Mouse (Mus musculus): Measurements from ENCODE around the gene Nqo1.

The Nqo1 gene

DNA sequence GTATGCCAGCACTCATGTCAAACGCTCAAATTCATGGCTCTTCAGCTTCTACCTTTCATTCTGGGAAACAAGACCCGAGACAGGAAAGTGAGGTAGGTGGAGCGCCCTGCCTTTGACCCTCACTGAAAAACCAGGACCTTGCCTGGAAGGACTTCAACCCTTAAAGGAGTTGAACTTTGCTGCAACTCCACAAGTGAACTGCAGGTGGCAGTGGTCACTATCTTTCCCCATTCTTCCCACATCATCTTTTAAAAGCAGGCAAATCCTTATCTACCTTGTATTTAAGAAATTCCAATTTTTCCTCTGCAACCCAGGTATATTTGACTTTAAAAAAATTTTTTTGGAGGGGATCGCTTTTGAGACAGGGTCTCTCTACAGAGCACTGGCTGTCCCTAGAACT is 8.4 kb upstream of the Nqo1 start:
- in situ Hi-C loops (cut with MboI; ENCODE audit: low sequenced_read_pairs): no loop called here

DNA sequence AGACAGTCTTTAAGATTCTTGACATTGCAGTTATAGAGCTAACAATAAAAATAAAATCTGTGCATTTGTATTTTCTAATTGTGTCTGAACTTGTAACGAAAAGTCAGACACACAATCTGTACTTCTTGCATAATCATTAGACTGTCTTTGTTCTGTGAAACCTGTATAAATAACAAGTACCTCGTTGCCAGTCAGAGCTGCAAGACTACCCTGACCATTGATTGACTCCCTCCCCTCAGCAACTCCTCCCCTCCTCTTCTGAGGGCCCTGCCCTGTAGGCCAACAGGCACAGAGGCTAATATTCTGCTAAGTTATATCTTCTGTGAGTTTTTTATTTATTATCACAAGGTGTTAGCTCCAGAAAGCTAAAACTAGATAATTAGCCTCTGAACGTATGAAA is 2.9 kb upstream of the Nqo1 start:
- in situ Hi-C loops (cut with MboI; ENCODE audit: low sequenced_read_pairs): no loop called here

DNA sequence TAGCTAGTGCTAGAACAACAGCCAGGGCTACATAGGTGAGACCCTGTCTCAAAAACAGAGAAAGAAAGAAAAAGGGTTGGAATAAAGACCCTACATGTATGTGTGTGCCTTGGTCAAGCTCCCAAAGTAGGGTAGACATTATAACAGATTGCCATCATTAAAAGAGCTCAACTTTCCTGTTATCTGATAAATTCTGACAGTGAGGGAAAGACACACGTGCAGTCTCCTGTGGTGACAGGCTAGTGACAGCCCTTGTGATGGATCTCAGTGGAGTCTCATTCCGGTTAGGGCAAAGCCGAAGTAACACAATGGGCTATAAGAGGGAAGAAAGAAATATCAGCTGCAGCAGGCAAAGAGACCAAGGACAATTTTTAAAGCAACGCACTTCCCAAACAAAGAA is 1.1 kb upstream of the Nqo1 start:
- in situ Hi-C loops (cut with MboI; ENCODE audit: low sequenced_read_pairs): no loop called here

DNA sequence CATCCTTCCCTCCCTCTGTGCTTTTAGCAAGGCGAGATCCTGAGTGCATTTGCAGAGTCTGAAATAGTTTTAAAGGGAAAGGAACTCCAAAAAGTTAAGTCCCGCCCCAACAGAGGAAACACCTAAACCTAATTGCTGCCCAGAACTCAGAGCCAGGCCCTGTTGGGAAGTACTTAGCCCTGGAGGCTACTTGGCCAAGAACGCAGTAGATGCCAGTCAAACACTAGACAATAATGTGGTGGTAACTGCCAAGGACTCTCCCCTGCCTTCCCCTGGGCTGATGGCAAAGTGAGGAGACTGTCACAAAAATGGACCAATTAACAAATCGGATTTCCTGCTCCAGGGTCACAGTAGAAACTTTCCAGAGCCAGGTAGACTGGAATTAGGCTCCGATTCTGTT is 1.1 kb downstream of the Nqo1 start:
- in situ Hi-C loops (cut with MboI; ENCODE audit: low sequenced_read_pairs): no loop called here

DNA sequence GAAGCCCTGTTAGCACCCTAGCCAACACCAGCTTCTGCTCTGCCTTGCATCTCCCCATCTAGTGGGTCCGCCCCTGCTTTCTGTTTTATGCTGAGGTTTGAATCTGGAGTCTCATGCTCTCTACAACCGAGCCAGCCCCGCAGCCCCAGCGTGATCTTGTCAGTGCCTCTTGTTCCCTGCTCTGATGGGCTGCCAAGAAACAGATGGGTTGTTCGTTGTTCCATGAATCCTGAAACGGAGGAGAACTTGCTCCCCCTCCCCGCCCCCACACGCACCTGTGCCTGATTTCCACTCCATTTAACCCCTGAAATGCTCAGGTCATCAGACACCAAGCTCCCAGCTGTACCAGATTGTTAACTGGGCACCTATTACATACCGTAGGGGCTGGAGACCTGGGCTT is 3.5 kb downstream of the Nqo1 start:
- in situ Hi-C loops (cut with MboI; ENCODE audit: low sequenced_read_pairs): no loop called here

DNA sequence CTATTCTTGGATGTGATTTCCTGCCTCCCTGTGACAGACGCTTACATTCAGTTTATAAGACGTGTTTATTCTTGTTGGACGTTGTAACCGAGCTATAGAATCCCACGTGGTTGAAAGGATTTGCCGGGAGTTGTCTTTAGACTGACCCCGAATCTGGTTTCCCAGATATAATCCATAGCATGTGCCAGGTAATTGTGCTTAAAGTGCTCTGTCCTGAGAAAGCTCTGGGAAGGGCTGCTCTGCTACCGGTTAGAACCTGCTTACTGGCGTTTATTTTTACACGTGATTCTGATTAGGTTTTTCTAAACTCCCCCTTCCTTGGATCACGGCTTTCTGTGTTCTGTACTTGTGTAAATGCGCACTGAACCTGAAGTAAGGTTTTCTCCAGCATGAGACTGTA is 5.3 kb downstream of the Nqo1 start:
- in situ Hi-C loops (cut with MboI; ENCODE audit: low sequenced_read_pairs): no loop called here

DNA sequence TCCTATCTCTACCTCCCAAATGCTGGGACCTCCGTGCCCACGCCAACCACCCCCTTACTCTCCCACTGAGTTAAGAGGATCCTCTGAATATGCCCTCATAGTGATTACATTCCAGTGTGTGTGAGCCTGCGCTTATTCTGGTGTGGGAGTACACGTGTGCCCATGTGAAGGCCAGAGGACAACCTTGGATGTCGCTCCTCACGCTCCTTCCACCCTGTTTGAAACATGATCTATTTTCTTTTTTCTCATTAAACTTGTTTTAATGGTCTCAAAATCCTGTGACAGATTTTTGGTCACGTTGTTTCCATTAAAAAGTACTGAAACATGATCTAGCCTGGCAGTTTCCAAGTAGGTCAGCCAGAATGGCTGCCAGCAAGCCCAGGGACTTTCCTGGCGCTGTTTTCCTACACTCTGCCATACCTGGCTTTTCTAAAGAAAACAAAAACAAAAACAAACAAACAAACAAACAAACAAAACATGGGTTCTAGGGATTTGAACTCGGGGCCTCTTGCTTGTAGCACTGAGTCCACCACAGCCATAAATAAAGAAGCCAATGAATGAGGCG is 6.8 kb downstream of the Nqo1 start:
- in situ Hi-C loops (cut with MboI; ENCODE audit: low sequenced_read_pairs): no loop called here

DNA sequence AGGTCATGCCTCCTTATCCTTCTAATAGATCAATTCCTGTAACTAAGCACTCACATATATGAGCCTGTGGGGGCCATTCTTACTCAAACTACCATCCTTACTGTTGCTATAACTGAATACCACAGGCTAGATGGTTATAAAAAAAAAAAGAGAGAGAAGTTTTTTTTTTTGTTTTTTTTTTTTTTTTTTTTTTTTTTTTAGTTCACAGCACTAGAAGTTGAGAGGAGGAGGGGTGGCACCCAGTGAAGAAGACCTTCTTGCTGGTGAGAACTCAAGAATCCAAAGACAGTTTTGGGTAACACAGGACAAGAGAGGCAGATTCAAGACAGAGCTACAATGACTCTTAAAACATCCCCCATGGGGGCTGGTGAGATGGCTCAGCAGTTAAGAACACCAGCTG is 7.6 kb downstream of the Nqo1 start:
- in situ Hi-C loops (cut with MboI; ENCODE audit: low sequenced_read_pairs): no loop called here

DNA sequence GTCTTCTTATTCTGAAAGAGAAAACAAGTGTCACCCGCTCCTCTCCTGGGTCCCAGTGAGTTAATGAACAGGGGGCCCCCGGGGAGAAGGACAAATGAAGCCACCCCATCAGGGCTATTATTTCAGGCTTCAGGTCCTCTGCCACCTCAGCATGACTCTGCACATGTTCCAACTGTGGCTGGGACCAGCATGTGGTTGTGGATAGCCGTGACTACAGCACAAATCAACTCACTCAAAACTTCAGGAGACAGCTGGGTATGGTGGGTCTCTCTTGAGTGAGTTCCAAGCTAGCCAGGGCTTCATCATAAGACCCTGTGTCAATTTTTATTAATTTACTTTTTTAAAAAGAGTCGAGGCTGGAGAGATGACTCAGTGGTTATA is 11.9 kb downstream of the Nqo1 start:
- in situ Hi-C loops (cut with MboI; ENCODE audit: low sequenced_read_pairs): no loop called here

DNA sequence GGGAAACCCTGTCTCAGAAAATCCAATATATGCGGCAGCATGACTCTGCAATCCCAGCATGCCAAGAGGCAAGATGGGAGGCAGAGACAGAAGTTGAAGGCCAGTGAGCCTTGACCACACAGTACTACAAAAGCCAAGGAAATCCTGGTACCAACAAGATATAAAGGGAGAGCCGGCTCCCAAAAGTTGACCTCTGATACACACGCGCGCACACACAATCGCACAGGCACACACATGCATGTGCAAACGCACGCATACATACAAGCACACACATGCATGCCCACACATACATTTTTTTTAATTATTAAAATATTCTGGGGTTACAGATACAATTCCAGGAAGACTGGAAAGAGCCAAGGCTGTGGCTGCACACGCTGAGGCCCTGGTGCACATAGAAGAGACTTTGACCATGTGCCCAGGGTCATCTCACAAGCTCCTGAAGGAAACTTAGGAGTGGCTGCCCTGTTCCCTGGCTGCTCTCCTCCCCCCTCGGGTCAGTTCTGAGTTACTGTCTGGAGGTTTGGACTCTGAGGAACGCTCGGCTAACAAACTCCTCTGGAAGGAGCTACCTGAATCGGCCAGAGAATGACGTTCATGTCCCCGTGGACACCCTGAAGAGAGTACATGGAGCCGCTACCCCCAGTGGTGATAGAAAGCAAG is 12.4 kb downstream of the Nqo1 start:
- in situ Hi-C loops (cut with MboI; ENCODE audit: low sequenced_read_pairs): no loop called here

DNA sequence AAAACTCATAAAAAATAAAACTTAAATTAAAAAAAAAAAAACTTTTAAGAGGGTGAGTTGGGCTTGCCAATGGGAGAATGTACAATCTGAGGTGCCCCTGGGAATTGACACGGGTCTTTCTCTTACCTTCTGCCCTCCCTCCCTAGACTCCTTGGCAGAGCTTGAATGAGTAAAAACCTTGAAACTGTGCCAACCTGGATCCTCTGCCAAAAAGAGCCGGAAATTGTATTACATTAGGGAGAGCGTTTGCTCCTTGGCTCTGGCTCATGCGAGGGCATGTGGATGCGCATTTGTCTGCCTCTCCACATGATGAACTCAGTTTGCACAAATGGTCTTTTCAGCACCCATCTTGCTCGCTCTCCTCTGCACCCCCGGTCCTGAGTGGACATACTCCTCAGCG is 13.4 kb downstream of the Nqo1 start:
- in situ Hi-C loops (cut with MboI; ENCODE audit: low sequenced_read_pairs): no loop called here

DNA sequence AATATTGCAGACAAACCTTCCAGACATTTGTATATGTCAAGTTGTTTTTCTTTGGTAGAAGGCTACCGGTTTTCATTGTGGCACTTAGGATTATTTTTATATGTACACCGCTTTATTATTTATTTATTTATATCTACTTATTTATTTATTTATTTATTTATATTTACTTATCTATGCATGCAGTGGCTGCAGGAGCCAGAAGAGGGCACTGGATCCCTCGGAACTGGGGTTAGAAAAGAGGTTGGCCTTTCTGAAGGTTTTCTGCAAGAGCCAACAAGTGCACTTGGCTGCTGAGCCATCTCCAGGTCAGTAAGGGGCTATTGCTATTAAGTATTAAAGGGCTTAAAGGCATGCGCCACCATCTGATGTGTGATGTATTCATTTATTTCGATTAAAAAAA is 15.1 kb downstream of the Nqo1 start:
- in situ Hi-C loops (cut with MboI; ENCODE audit: low sequenced_read_pairs): no loop called here

DNA sequence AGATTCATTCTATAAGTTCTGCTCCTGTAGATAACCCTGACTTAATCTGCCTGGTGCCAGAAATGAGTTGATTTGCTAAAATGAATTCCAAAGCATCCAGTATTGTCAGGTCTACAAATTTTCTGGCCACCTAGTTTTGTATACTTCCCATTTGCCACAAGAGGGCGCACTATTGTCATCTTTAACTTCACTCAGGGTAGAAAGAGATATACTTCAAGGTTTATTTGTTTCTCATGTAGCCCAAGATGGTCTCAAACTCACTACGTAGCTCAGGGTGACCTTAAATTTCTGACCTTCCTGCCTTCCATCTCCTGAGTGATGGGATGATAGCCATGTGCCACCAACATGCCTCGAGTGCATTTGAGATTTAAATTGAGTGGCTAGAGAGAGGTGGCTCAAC is 16.4 kb downstream of the Nqo1 start:
- in situ Hi-C loops (cut with MboI; ENCODE audit: low sequenced_read_pairs): no loop called here

DNA sequence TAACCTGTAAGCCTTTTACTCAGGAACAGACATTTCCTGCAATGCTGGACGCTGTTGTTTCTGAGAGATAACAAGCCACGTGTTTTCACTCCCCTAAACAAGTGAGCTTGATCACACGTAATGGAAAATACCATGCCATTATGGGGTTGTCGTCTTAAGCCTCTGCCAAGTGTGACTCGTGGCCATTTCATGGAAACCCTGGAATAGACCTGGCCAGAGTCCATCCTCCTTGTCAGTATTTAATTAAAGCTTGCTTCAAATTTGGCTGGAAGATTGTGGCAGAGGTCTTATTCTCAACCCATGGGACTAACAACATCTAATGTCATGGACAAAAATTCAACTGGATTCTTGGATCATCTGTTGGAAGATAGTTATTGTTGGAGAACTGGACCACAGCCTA is 16.8 kb downstream of the Nqo1 start:
- in situ Hi-C loops (cut with MboI; ENCODE audit: low sequenced_read_pairs): no loop called here

DNA sequence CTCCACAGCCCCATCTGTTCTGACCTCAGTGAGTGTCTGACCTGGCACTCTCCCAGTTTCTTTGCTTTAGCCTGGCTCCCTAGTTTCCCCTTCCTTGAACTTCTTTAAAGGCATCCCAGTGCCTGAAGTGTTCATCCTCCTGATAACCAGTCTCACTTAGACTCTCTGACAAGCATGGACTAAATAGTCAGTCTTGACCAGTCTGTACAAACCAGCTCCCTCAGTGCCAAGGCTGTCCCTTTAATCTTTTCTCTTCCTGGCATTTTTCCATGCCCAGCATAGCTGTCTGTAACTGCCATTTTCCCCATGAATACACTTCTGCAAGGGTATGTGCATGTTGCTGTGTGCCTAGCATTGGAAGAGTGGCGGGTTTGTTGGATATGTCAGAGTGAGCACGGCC is 17.9 kb downstream of the Nqo1 start:
- in situ Hi-C loops (cut with MboI; ENCODE audit: low sequenced_read_pairs): no loop called here

DNA sequence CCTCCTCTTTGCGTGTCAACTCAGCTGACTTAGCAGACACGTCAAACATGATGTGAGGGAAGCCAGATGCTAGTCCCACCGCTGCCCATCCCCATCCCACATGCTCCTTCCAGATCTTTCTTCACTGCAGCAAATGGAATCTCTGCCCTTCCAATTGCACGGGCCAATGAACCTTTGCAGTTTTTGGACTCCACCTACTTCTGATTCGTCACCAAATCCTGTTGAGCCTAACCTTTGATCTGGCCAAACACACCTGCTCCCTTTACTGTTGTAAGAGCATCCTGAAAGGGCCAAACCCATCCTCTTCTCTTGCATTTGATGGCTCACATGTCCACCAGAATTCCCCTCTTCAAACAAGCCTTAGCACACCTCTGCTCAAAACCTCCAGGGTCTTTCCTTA is 18.4 kb downstream of the Nqo1 start:
- in situ Hi-C loops (cut with MboI; ENCODE audit: low sequenced_read_pairs): no loop called here

DNA sequence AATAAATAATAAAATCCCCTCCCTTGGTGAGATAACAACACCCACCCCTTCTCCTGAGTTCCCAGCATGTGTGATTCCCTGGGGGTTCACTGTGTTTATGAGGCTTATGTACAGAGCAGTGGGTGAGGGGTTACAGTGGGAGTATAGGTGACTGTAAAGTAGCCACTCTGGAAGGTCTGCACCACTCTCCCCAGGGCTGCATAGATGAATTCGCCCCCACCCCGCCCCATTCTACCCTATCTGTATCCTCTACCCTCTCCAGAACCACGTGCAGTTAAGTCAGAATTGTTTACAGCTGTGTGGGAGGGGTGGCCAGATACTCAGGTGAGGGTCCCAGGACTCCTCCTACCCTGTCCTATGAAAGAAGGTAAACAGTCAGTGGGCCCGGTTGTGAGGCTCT is 20.1 kb downstream of the Nqo1 start:
- in situ Hi-C loops (cut with MboI; ENCODE audit: low sequenced_read_pairs): no loop called here

DNA sequence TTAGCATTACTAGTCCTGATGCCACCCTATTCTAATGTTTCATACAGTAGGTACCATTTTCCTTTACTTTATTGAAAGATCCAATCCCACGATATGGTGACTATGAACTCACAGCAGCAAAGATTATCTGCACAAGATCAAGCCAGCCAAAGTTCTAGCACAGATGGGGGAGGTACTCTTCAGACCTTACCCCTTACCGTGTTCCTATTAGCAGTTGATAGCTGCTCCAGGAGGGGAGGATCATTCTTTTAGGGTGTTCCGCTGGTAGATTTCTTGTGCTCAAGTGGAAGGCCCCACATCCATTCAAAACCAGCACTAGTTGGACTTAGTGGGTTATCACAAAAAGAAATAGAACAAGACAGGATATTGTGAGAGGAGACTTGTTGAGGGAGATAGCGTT is 21.3 kb downstream of the Nqo1 start:
- in situ Hi-C loops (cut with MboI; ENCODE audit: low sequenced_read_pairs): no loop called here

DNA sequence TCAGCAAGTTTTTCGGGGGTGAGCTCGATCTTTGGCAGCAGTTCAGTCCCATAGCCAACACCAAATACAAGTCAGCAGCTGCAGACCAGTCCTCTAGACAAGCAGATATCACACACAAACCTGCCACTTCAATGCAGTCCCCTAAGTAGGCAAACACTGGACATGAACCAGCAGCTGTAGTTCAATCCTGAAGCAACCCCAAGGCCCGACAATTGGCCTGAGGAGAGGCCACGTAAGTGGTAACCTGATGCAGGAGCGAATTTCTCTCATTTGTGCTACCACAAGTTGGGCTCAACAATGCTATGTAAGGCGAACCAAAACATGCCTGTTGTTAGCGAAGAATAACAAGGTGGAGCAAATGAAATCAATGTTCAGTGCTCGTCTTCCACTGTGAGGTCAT is 22.3 kb downstream of the Nqo1 start:
- in situ Hi-C loops (cut with MboI; ENCODE audit: low sequenced_read_pairs): no loop called here

DNA sequence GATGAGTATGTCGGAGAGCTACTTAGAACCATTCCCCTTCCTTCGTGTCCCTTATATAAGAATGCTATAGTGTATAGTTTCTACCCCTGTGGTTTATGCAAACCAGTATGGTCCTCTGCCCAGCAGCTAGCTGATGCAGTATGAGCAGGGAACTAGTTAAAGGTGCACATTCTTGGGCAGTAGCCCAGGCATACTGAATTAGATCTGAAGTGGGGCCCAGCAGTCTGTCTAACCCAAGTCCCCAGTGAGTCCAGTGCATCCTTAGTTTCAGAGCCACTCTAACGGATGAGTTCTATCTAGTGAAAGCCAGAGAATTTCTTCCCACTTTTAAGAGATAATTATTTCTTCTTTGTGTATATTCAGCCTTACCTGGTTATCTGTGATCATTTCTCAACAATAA is 25.7 kb downstream of the Nqo1 start:
- in situ Hi-C loops (cut with MboI; ENCODE audit: low sequenced_read_pairs): no loop called here

DNA sequence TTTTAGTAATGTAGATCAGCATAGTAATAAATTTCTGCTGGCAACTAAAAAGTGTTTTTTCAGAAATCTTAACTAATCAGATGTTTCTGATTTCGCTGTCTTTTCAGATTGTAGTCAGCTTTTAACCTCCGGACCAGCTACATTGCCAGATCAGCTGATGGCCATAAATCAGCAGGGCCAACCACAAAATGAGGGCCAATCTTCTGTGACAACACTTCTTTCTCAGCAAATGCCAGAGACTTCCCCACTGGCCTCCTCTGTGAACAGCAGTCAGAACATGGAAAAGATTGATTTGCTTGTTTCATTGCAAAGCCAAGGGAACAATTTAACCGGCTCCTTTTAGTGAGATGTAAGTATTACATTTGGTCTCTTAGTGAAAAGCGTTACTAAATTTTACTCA is 32.7 kb downstream of the Nqo1 start:
- in situ Hi-C loops (cut with MboI; ENCODE audit: low sequenced_read_pairs): no loop called here
